Mouse (Mus musculus) stomach, postnatal 0 days (tissue): ENCODE measurements around the gene Polr2g. TPM values are rescaled to one million over a fixed set of nuclear protein-coding genes. Genes with fewer than 3 reads are reported as not detected.
A peak's percentile ranks its signal among the peaks of the same experiment; 100 is the strongest.
"Not testable (repeated sequence)": the region's sequence is repeated elsewhere in the genome, so short reads cannot be mapped to it uniquely, and the experiment has no call there.

Experiments used
- ATAC-seq: fragments of 200-750 bp; cut with Nextera tagmentation; 2 replicates; pipeline ENCODE4 v1.8.0; 2017; ENCODE audit not compliant: low FRiP score, low TSS enrichment
- DNase-seq: peaks from one replicate; pipeline ENCODE4 v3.0.0-alpha.2; 2016; ENCODE audit warnings: low spot score
- H3K27ac ChIP-seq: fragments of 300-500 bp; sonication (generic); replicated peaks from 2 replicates; pipeline ENCODE4 v1.5.1; 2014; ENCODE audit warnings: mild to moderate bottlenecking, control low read depth
- H3K27me3 ChIP-seq: fragments of 300-500 bp; sonication (generic); 2 replicates; pipeline ENCODE4 v1.6.1; 2014; ENCODE audit warnings: low read length; ENCODE audit not compliant: control insufficient read depth, insufficient read depth
- H3K36me3 ChIP-seq: fragments of 300-500 bp; sonication (generic); 2 replicates; pipeline ENCODE4 v1.6.1; 2014; ENCODE audit warnings: low read length, mixed read lengths; ENCODE audit not compliant: control insufficient read depth, insufficient read depth
- H3K4me1 ChIP-seq: fragments of 300-500 bp; sonication (generic); replicated peaks from 2 replicates; pipeline ENCODE4 v1.6.1; 2014; ENCODE audit warnings: antibody characterized with exemption; ENCODE audit not compliant: control insufficient read depth, insufficient read depth
- H3K4me2 ChIP-seq: fragments of 300-500 bp; sonication (generic); replicated peaks from 2 replicates; pipeline ENCODE4 v1.6.1; 2014; ENCODE audit warnings: low read depth, mild to moderate bottlenecking, control low read depth, moderate library complexity
- H3K4me3 ChIP-seq: fragments of 300-500 bp; sonication (generic); 2 replicates; pipeline ENCODE4 v1.5.1; 2014; ENCODE audit warnings: low read depth, low read length, control low read depth
- H3K9ac ChIP-seq: fragments of 300-500 bp; sonication (generic); 2 replicates; pipeline ENCODE4 v1.6.1; 2014; ENCODE audit warnings: mild to moderate bottlenecking, low read length, control low read depth, mixed read lengths
- H3K9me3 ChIP-seq: fragments of 300-500 bp; sonication (generic); 2 replicates; pipeline ENCODE4 v1.6.1; 2016; ENCODE audit warnings: low read length; ENCODE audit not compliant: control insufficient read depth
- CTCF ChIP-seq: IDR thresholded peaks from 2 replicates; pipeline ENCODE4 v1.5.1; 2016; ENCODE audit warnings: antibody characterized with exemption, low read depth, mild to moderate bottlenecking, moderate library complexity
- EP300 ChIP-seq: optimal IDR thresholded peaks from 2 replicates; pipeline ENCODE3; 2016; ENCODE audit warnings: antibody characterized with exemption
- WGBS: fragments of 180-500 bp; shearing (Covaris S2); extraction: QIAGEN DNeasy Blood & Tissue Kit; methylation state at CpG from one replicate; pipeline ENCODE4 v1.1.7; 2014; 5-methylcytosine and 5-hydroxymethylcytosine counted together
- polyA plus RNA-seq: library from polyadenylated mRNA; unstranded; fragments of >200 nt; fragmentation: Nextera tagmentation; extraction: Ambion mirVana; gene quantifications from 2 replicates; pipeline ENCODE4 v1.2.1, GENCODE M21; 2015

Gene Polr2g
- polyA plus RNA-seq, 1 experiment from 2014 or later, result 108 TPM

GRCm38 (mm10) chr19:8839103-8839907, 40.9 kb upstream of the Polr2g start, which contains the start of gene Gng3:
Gene Gng3, minus strand, starts transcription at chr19:8839194.
- H3K4me3 ChIP-seq, result peak within 1 kb of the TSS; percentile 61
- H3K27ac ChIP-seq, result peak within 1 kb of the TSS; percentile 96; the same call in 1 of the 2 replicates
- no peaks in the 10 kb centered on the region for H3K27me3 ChIP-seq
- TF ChIP-seq CTCF (no peak), EP300 (no peak)
- WGBS, result 75% methylated on average over 11 of the region's 11 CpGs
- no peaks in the 10 kb centered on the region for H3K4me1 ChIP-seq
- peak within 1 kb of the TSS; percentile 88 for H3K9ac ChIP-seq
- ATAC-seq (no peak; the same call in 1 of the 2 replicates), DNase-seq (no peak)
- peaks cover 5% of the 10 kb centered on the region; the same call in 1 of the 2 replicates for H3K36me3 ChIP-seq
- no peaks in the 10 kb centered on the region for H3K9me3 ChIP-seq
- H3K4me2 ChIP-seq, result peak within 1 kb of the TSS; percentile 81

DNA sequence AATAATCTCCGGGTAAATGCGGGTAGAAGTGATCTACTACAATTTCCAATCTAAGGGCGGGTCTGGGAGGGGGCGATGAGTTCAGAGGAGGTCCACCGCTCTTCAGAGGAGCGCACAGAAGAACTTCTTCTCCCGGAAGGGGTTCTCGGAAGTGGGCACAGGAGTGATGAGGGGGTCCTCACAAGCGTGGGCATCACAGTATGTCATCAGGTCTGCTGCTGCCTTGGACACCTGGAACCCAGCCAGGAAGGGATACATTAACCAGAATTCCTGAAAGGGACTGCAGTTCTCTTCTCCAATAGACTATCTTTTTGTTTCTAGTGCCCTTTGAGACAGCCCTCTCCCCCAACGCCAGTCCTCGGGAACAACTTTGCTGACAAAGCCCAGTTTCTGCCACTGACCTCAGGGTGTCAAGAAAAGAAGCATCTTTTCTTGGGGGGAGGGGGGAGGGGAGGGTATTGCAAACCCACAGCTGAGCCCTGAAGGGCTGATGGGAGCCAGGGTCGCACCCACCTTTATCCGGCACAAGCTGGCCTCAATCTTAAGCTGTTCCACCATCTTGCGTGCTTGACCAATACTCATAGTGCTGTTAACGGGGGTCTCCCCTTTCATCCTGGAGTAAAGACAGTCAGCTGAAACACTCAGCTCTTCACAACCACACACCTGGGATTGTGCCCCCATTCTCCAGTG, 39.8 kb upstream of the Polr2g start:
- Histone ChIP-seq H3K27me3 (no peaks in the 10 kb centered on the region), H3K4me1 (no peaks in the 10 kb centered on the region), H3K9ac (peak overlapping the region; percentile 88), H3K4me3 (peak overlapping the region; percentile 61), H3K36me3 (peaks cover 5% of the 10 kb centered on the region; the same call in 1 of the 2 replicates), H3K4me2 (peak overlapping the region; percentile 81), H3K9me3 (no peaks in the 10 kb centered on the region), H3K27ac (peak overlapping the region; percentile 96)
- 22% methylated on average over 15 of the region's 15 CpGs for WGBS
- ATAC-seq (peak; percentile 2; the same call in 1 of the 2 replicates), DNase-seq (no peak)
- TF ChIP-seq CTCF (no peak), EP300 (no peak)

DNA sequence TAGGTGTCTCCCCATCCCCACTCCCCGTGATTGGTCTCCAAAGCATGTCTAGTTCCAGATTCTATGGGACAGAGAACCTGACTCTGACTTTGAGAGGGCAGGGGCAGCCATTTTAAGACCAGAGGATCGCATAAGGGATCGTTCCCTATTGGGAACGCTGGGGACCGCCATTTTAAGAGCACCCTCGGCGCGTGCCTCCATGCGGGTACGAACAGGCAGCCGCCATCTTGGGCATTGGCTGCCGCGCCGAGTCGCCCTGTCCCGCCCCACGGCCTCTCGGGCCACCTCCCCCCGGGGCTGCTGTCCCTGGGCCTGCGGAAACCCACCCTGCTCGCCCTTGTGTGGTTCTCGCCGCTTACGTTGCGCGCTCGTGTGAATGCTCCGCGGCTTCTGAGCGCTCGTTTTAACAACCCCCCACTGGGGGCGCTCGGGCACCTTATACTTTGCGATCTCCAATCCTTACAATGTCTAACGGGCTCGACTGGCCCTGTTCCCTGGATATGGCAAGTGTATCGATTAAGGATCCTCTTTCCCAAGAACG, 38.9 kb upstream of the Polr2g start, which contains the start of gene Bscl2:
Gene Bscl2 (plus strand): TSS at position 217 of the 541 bp plus-strand sequence.
- Histone ChIP-seq H3K9me3 (no peaks in the 10 kb centered on the region), H3K9ac (peak within 1 kb of the TSS; percentile 88), H3K27ac (peak within 1 kb of the TSS; percentile 96), H3K4me2 (peak within 1 kb of the TSS; percentile 81), H3K4me1 (no peaks in the 10 kb centered on the region), H3K36me3 (0 out of 2 replicates have a peak, but pooled peaks cover 4% of the 10 kb centered on the region), H3K27me3 (no peaks in the 10 kb centered on the region), H3K4me3 (peak within 1 kb of the TSS; percentile 61)
- TF ChIP-seq CTCF, result peak; percentile 69
- TF ChIP-seq EP300, result no peak
- peak; percentile 88 for DNase-seq
- under 1% methylated on average over 38 of the region's 38 CpGs for WGBS
- peak; percentile 82 for ATAC-seq

- 95% methylated on average over 10 of the region's 10 CpGs for WGBS
- not testable (repeated sequence) for ATAC-seq, H3K4me1 ChIP-seq, DNase-seq, H3K9ac ChIP-seq, H3K27ac ChIP-seq, H3K27me3 ChIP-seq, H3K36me3 ChIP-seq, H3K4me3 ChIP-seq, H3K4me2 ChIP-seq, H3K9me3 ChIP-seq
Measured at GRCm38 (mm10) chr19:8836327-8836726, 38.0 kb upstream of the Polr2g start.

- no peaks in the 10 kb centered on the region for H3K27me3 ChIP-seq
- H3K9ac ChIP-seq, result no peak overlapping the region
- ATAC-seq (no peak), DNase-seq (no peak)
- peak overlapping the region; percentile 30; the same call in 1 of the 2 replicates for H3K27ac ChIP-seq
- no peak overlapping the region for H3K4me2 ChIP-seq
- H3K36me3 ChIP-seq, result peaks cover 27% of the 10 kb centered on the region
- no peaks in the 10 kb centered on the region for H3K4me1 ChIP-seq
- WGBS, result 74% methylated on average over 4 of the region's 4 CpGs
- no peaks in the 10 kb centered on the region for H3K9me3 ChIP-seq
- no peak overlapping the region for H3K4me3 ChIP-seq
- TF ChIP-seq CTCF, result no peak
- TF ChIP-seq EP300, result no peak
Measured at GRCm38 (mm10) chr19:8832971-8833370, 34.6 kb upstream of the Polr2g start.
